Mouse (Mus musculus): ENCODE measurements around the gene Cnga4.

DNA sequence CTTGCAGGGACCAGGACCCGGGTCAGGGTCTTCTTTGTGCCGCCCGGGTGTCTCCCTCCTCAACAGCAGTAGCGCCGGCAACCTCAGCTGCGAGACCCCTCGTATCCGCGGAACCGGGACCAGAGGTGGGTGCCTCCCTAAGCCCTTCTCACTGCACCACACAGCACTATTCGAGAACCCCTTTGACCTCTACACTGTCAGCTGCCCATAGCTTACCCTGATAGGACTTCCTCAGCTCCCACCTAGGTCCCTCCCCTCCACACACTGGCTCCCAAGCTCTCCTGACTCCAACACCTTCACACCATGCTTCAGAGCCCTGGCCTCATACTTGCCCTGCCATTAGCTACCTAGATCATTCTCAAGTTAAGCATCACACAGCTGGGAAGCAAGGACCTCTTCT lies 21.7 kb downstream of the Cnga4 start:
- no peak for TF ChIP-seq CTCF (IDR thresholded peaks at IDR 0.05; ENCODE audit: insufficient read depth, low read length)
- no peak for TF ChIP-seq POLR2A (IDR thresholded peaks at IDR 0.05; ENCODE audit: borderline replicate concordance, extremely low read depth, low read depth, low read length)

Data from lung, adult 2 months (tissue).